Mouse (Mus musculus): Measurements from ENCODE around the gene Tspan1. TPM values are rescaled to one million over a fixed set of nuclear protein-coding genes. Genes with fewer than 3 reads are reported as not detected.

Gene Tspan1
- total and polyA plus RNA-seq, 3 experiments, result 0.03 to 0.08 TPM; not detected in 1

- Histone ChIP-seq H3K27me3 (ENCODE audit: control insufficient read depth in 1 of 2, insufficient read depth in 2 of 2, low read length in 2 of 2) (no peaks in the 10 kb centered on the region), H3K4me3 (ENCODE audit: control insufficient read depth in 1 of 2, insufficient read depth in 1 of 2, low read depth in 2 of 2, low read length in 2 of 2) (no peak overlapping the region), H3K27ac (ENCODE audit: control insufficient read depth, low read depth, low read length) (peak overlapping the region; percentile 60), H3K79me2 (ENCODE audit: control insufficient read depth, insufficient read depth, low read length, poor library complexity) (no peaks in the 10 kb centered on the region), H3K4me1 (ENCODE audit: control insufficient read depth in 1 of 2, insufficient read depth in 2 of 2, low read length in 2 of 2) (peaks cover 6 to 19% of the 10 kb centered on the region in 2 experiments; a peak in 3 of 4 replicates), H3K9ac (ENCODE audit: control insufficient read depth, low read depth, low read length, poor library complexity, severe bottlenecking) (peak overlapping the region; percentile 18; the same call in 1 of the 2 replicates), H3K9me3 (replicated peaks; ENCODE audit: insufficient read depth, low read length) (no peaks in the 10 kb centered on the region), H3K36me3 (ENCODE audit: control insufficient read depth in 1 of 2, insufficient read depth in 2 of 2, low read length in 2 of 2) (peaks cover 0 to 16% of the 10 kb centered on the region in 2 experiments; a peak in 2 of 4 replicates)
- peak; percentile 80 for DNase-seq (ENCODE audit: low read depth, low spot score)
- TF ChIP-seq CTCF (IDR thresholded peaks at IDR 0.05 in 2 of 3, conservative IDR thresholded peaks at IDR 0.05 in 1 of 3; ENCODE audit: control insufficient read depth in 1 of 3, insufficient read depth in 1 of 3, low read depth in 2 of 3, low read length in 3 of 3, poor library complexity in 1 of 3, severe bottlenecking in 1 of 3) (no peak), EP300 (IDR thresholded peaks at IDR 0.05; ENCODE audit: low read depth in 1 of 2, low read length in 2 of 2) (peak; percentile 93 to 94), MAZ (IDR thresholded peaks at IDR 0.05; ENCODE audit: low read depth, low read length) (no peak), MEF2A (IDR thresholded peaks at IDR 0.05; ENCODE audit: extremely low read depth, insufficient replicate concordance, low read depth, low read length, poor library complexity, severe bottlenecking) (no peak), UBTF (IDR thresholded peaks at IDR 0.05; ENCODE audit: borderline replicate concordance, insufficient read depth, low read depth, low read length) (no peak), ELF1 (IDR thresholded peaks at IDR 0.05; ENCODE audit: low read depth, low read length) (no peak), NELFE (IDR thresholded peaks at IDR 0.05; ENCODE audit: low read depth, low read length) (no peak), RCOR1 (IDR thresholded peaks at IDR 0.05; ENCODE audit: low read depth, low read length) (peak; percentile 86), TCF12 (IDR thresholded peaks at IDR 0.05; ENCODE audit: low read depth, low read length) (peak; percentile 95), GATA1 (IDR thresholded peaks at IDR 0.05; ENCODE audit: low read depth, low read length) (peak; percentile 98), RAD21 (IDR thresholded peaks at IDR 0.05; ENCODE audit: low read depth, low read length) (no peak), SMC3 (IDR thresholded peaks at IDR 0.05; ENCODE audit: low read depth, low read length) (no peak), MAX (IDR thresholded peaks at IDR 0.05; ENCODE audit: low read length) (peak; percentile 54; the same call in 1 of the 2 replicates), TBP (IDR thresholded peaks at IDR 0.05; ENCODE audit: low read depth, low read length) (peak; percentile 89), POLR2AphosphoS5 (IDR thresholded peaks at IDR 0.05; ENCODE audit: borderline replicate concordance, low read depth, low read length) (no peak), MYC (IDR thresholded peaks at IDR 0.05; ENCODE audit: low read depth, low read length) (no peak), ZKSCAN1 (IDR thresholded peaks at IDR 0.05; ENCODE audit: low read depth, low read length) (no peak), MYB (IDR thresholded peaks at IDR 0.05; ENCODE audit: low read depth, low read length) (0 out of 2 replicates have a peak, but pooled peaks have one; percentile 36), E2F4 (IDR thresholded peaks at IDR 0.05; ENCODE audit: borderline replicate concordance, low read depth, low read length) (no peak), CHD2 (IDR thresholded peaks at IDR 0.05; ENCODE audit: low read length) (no peak; the same call in 1 of the 2 replicates), ZNF384 (IDR thresholded peaks at IDR 0.05; ENCODE audit: low read depth, low read length) (no peak), POLR2AphosphoS2 (IDR thresholded peaks at IDR 0.05; ENCODE audit: low read length) (no peak), SIN3A (IDR thresholded peaks at IDR 0.05; ENCODE audit: low read length) (peak; percentile 89), MAFK (IDR thresholded peaks at IDR 0.05; ENCODE audit: borderline replicate concordance, low read depth, low read length) (no peak), MXI1 (IDR thresholded peaks at IDR 0.05; ENCODE audit: low read depth, low read length) (peak; percentile 58), NRF1 (IDR thresholded peaks at IDR 0.05; ENCODE audit: insufficient read depth, low read depth, low read length, poor library complexity, severe bottlenecking) (no peak), ZMIZ1 (IDR thresholded peaks at IDR 0.05; ENCODE audit: low read depth, low read length) (no peak), KAT2A (conservative IDR thresholded peaks at IDR 0.05; ENCODE audit: low read depth, low read length) (no peak), USF2 (IDR thresholded peaks at IDR 0.05; ENCODE audit: borderline replicate concordance in 1 of 2, insufficient read depth in 1 of 2, low read depth in 1 of 2, low read length in 2 of 2) (0 out of 4 replicates have a peak, but pooled peaks of 1 of the 2 experiments have one; percentile 30), ETS1 (IDR thresholded peaks at IDR 0.05; ENCODE audit: low read depth, low read length) (peak; percentile 87), ZC3H11A (IDR thresholded peaks at IDR 0.05; ENCODE audit: low read depth, low read length) (no peak), BHLHE40 (IDR thresholded peaks at IDR 0.05; ENCODE audit: borderline replicate concordance, low read depth, low read length) (peak; percentile 74; the same call in 1 of the 2 replicates), POLR2A (IDR thresholded peaks at IDR 0.05; ENCODE audit: control insufficient read depth in 1 of 2, insufficient read depth in 1 of 2, low read depth in 1 of 2, low read length in 2 of 2, poor library complexity in 1 of 2) (no peak), HCFC1 (IDR thresholded peaks at IDR 0.05; ENCODE audit: low read depth, low read length) (no peak), JUND (IDR thresholded peaks at IDR 0.05; ENCODE audit: low read depth, low read length) (no peak)
Measured at GRCm38 (mm10) chr4:116193583-116194383, 26.4 kb upstream of the Tspan1 start.

Data from MEL (cell line).